Mouse (Mus musculus) forebrain, postnatal 0 days (tissue): ENCODE data around the gene Megf11. TPM values are rescaled to one million over a fixed set of nuclear protein-coding genes. Genes with fewer than 3 reads are reported as not detected.
"Not testable (repeated sequence)": the region's sequence is repeated elsewhere in the genome, so short reads cannot be mapped to it uniquely, and the experiment has no call there.

Experiments used
- ATAC-seq: fragments of 200-750 bp; cut with Nextera tagmentation; 2 replicates; pipeline ENCODE4 v1.8.0; 2017; ENCODE audit warnings: mild to moderate bottlenecking, moderate library complexity
- DNase-seq: peaks from one replicate; pipeline ENCODE4 v3.0.0-alpha.2; 2015
- H3K27ac ChIP-seq: fragments of 300-500 bp; sonication (generic); 2 replicates; pipeline ENCODE4 v1.5.1; 2014; ENCODE audit warnings: low read depth, mild to moderate bottlenecking, antibody characterized with exemption, low read length, moderate library complexity, mixed read lengths
- H3K27me3 ChIP-seq: fragments of 300-500 bp; sonication (generic); 2 replicates; pipeline ENCODE4 v1.6.1; 2014; ENCODE audit warnings: mild to moderate bottlenecking, low read length, mixed read lengths; ENCODE audit not compliant: insufficient read depth
- H3K36me3 ChIP-seq: fragments of 300-500 bp; sonication (generic); 2 replicates; pipeline ENCODE4 v1.6.1; 2014; ENCODE audit warnings: mild to moderate bottlenecking, moderate library complexity; ENCODE audit not compliant: insufficient read depth
- H3K4me1 ChIP-seq: fragments of 300-500 bp; sonication (generic); 2 replicates; pipeline ENCODE4 v1.6.1; 2014; ENCODE audit warnings: antibody characterized with exemption; ENCODE audit not compliant: insufficient read depth
- H3K4me2 ChIP-seq: fragments of 300-500 bp; sonication (generic); 2 replicates; pipeline ENCODE4 v1.6.1; 2014; ENCODE audit warnings: low read depth, mild to moderate bottlenecking, moderate library complexity
- H3K4me3 ChIP-seq: fragments of 300-500 bp; sonication (generic); 2 replicates; pipeline ENCODE4 v1.5.1; 2014; ENCODE audit warnings: low read depth, low read length, mixed read lengths
- H3K9ac ChIP-seq: fragments of 300-500 bp; sonication (generic); 2 replicates; pipeline ENCODE4 v1.6.1; 2014; ENCODE audit warnings: mild to moderate bottlenecking
- H3K9me3 ChIP-seq: fragments of 300-500 bp; sonication (generic); 2 replicates; pipeline ENCODE4 v1.6.1; 2016; ENCODE audit warnings: low read length
- CTCF ChIP-seq: sonication (generic); IDR thresholded peaks from 2 replicates; pipeline ENCODE4 v1.5.1; 2016; ENCODE audit warnings: antibody characterized with exemption, control low read depth, low read depth
- WGBS: fragments of 180-500 bp; shearing (Covaris S2); extraction: QIAGEN DNeasy Blood & Tissue Kit; methylation state at CpG from one replicate; pipeline ENCODE4 v1.1.7; 2014; 5-methylcytosine and 5-hydroxymethylcytosine counted together
- polyA plus RNA-seq: library from polyadenylated mRNA; unstranded; fragments of >200 nt; fragmentation: Nextera tagmentation; extraction: Ambion mirVana; gene quantifications from 2 replicates; pipeline ENCODE4 v1.2.1, GENCODE M21; 2015
- total RNA-seq: library from RNA; depleted of rRNA; stranded (reverse); fragments of >200 nt; gene quantifications from 2 replicates; pipeline ENCODE4 v1.2.3, GENCODE M21; 2014

Megf11 gene
- total and polyA plus RNA-seq, 2 experiments from 2014 or later: 8.9 to 14.5 TPM

- Histone ChIP-seq H3K27me3 (no peaks in the 10 kb centered on the region), H3K9ac (no peak overlapping the region), H3K4me2 (no peak overlapping the region), H3K27ac (0 out of 2 replicates have a peak overlapping the region, but pooled peaks have one; percentile 9), H3K36me3 (no peaks in the 10 kb centered on the region), H3K4me1 (no peaks in the 10 kb centered on the region; the same call in 1 of the 2 replicates), H3K9me3 (no peaks in the 10 kb centered on the region), H3K4me3 (no peak overlapping the region)
- peak; percentile 65 for ATAC-seq
- no peak for TF ChIP-seq CTCF
- WGBS: 33% methylated on average over 4 of the region's 4 CpGs
- peak; percentile 69 for DNase-seq
These were observed 88.3 kb downstream of the Megf11 start for GRCm38 (mm10) chr9:64473695-64474094.

GRCm38 (mm10) chr9:64474142-64474541 lies 88.7 kb downstream of the Megf11 start:
- Histone ChIP-seq H3K4me3 (no peak overlapping the region), H3K9ac (no peak overlapping the region), H3K4me2 (no peak overlapping the region), H3K36me3 (no peaks in the 10 kb centered on the region), H3K4me1 (no peaks in the 10 kb centered on the region; the same call in 1 of the 2 replicates), H3K27me3 (no peaks in the 10 kb centered on the region), H3K27ac (0 out of 2 replicates have a peak overlapping the region, but pooled peaks have one; percentile 9), H3K9me3 (no peaks in the 10 kb centered on the region)
- no peak for TF ChIP-seq CTCF
- WGBS: 42% methylated on average over 4 of the region's 4 CpGs
- ATAC-seq (peak; percentile 55), DNase-seq (peak; percentile 31)

- Histone ChIP-seq H3K4me1 (no peaks in the 10 kb centered on the region; the same call in 1 of the 2 replicates), H3K9ac (no peak overlapping the region), H3K27me3 (no peaks in the 10 kb centered on the region), H3K9me3 (no peaks in the 10 kb centered on the region), H3K4me3 (no peak overlapping the region), H3K4me2 (no peak overlapping the region), H3K36me3 (no peaks in the 10 kb centered on the region), H3K27ac (no peak overlapping the region)
- DNase-seq: no peak
- 15% methylated on average over 2 of the region's 2 CpGs for WGBS
- TF ChIP-seq CTCF: no peak
- peak; percentile 18; the same call in 1 of the 2 replicates for ATAC-seq
These were observed 90.5 kb downstream of the Megf11 start for GRCm38 (mm10) chr9:64475942-64476341.

GRCm38 (mm10) chr9:64477397-64477796 lies 92.0 kb downstream of the Megf11 start:
- H3K36me3 ChIP-seq, DNase-seq, H3K9ac ChIP-seq, H3K27me3 ChIP-seq, H3K4me2 ChIP-seq, ATAC-seq, H3K4me1 ChIP-seq, H3K9me3 ChIP-seq, H3K27ac ChIP-seq, H3K4me3 ChIP-seq: not testable (repeated sequence)
- WGBS: 83% methylated on average over 7 of the region's 7 CpGs

GRCm38 (mm10) chr9:64482126-64482525 lies 96.7 kb downstream of the Megf11 start:
- Histone ChIP-seq H3K36me3 (no peaks in the 10 kb centered on the region), H3K27me3 (no peaks in the 10 kb centered on the region), H3K4me1 (no peaks in the 10 kb centered on the region), H3K9ac (no peak overlapping the region), H3K4me3 (no peak overlapping the region), H3K4me2 (no peak overlapping the region), H3K27ac (no peak overlapping the region), H3K9me3 (no peaks in the 10 kb centered on the region)
- no peak for DNase-seq
- no peak for TF ChIP-seq CTCF
- ATAC-seq: no peak
- 74% methylated on average over 5 of the region's 5 CpGs for WGBS

- no peak overlapping the region for H3K9ac ChIP-seq
- ATAC-seq (no peak), DNase-seq (no peak)
- no peak overlapping the region for H3K4me2 ChIP-seq
- H3K4me3 ChIP-seq: no peak overlapping the region
- no peak overlapping the region for H3K27ac ChIP-seq
- 65% methylated on average over 4 of the region's 4 CpGs for WGBS
- H3K36me3 ChIP-seq: no peaks in the 10 kb centered on the region
- H3K4me1 ChIP-seq: no peaks in the 10 kb centered on the region
- H3K27me3 ChIP-seq: no peaks in the 10 kb centered on the region
- TF ChIP-seq CTCF: no peak
- H3K9me3 ChIP-seq: no peaks in the 10 kb centered on the region
These were observed 102.0 kb downstream of the Megf11 start for GRCm38 (mm10) chr9:64487377-64487776.

- no peaks in the 10 kb centered on the region for H3K27me3 ChIP-seq
- DNase-seq: peak; percentile 33
- no peak overlapping the region for H3K27ac ChIP-seq
- H3K36me3 ChIP-seq: no peaks in the 10 kb centered on the region
- TF ChIP-seq CTCF: 0 out of 2 replicates have a peak, but pooled peaks have one; percentile 20
- ATAC-seq: peak; percentile 63
- no peaks in the 10 kb centered on the region for H3K9me3 ChIP-seq
- H3K4me3 ChIP-seq: no peak overlapping the region
- H3K9ac ChIP-seq: no peak overlapping the region
- WGBS: 47% methylated on average over 6 of the region's 6 CpGs
- no peak overlapping the region for H3K4me2 ChIP-seq
- no peaks in the 10 kb centered on the region; the same call in 1 of the 2 replicates for H3K4me1 ChIP-seq
These were observed 109.2 kb downstream of the Megf11 start for GRCm38 (mm10) chr9:64494647-64495046.
